Mouse (Mus musculus): ENCODE measurements around the gene Ebpl. TPM values are rescaled to one million over a fixed set of nuclear protein-coding genes. Genes with fewer than 3 reads are reported as not detected.

The Ebpl gene
- 7.5 and 8.8 TPM in 2 replicates for polyA plus RNA-seq (2015; fragmentation: Nextera tagmentation; extraction: Ambion mirVana)

DNA sequence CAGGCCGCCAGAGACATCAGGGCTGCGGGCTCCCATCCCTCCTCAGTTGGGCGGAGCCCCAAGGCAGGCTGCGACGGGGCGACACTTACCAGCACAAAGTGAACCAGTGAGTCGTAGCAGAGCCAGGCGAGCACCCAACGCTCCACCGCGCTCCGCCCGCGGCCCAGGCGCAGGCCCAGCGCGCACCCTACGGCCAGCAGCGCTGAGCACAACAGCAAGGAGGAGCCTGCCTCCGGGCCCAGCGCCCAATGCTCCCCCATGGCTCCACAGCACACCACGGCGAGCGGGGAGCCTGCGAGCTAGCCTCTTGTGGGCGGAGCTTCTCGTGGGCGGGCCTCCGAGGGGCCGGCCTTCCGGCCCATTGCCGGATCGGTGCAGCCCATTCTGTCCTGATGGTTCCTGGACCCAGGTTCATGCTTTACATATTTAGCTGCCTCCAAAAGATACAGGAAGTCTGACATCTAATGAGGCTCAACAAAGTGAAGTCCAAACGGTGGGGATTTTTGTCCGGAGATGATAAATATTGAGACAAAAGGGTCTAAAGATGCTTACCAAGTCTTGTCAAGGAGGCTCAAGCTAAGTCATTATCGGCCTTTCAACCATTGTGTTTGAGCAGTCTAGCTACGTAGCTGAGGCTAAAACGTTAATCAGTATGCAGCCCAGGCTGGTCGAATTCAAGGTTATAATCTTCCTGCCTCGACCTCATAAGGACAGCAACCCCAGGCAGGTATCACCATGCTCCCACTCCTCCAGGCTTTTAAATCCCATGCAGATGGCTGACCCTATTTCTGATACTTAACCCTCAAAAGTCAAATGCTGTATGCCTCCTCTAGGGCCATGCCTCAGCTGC, at the start of gene Ebpl:
Gene Ebpl (minus strand): TSS at position 309 of the 850 bp plus-strand sequence.
- H3K4me3 ChIP-seq (replicated peaks): peak within 1 kb of the TSS; percentile 70
- WGBS: 2% methylated on average over 40 of the region's 40 CpGs
- H3K4me1 ChIP-seq (replicated peaks): peaks cover 5% of the 10 kb centered on the region
- H3K9me3 ChIP-seq: no peaks in the 10 kb centered on the region
- peak; percentile 97 for ATAC-seq
- peak within 1 kb of the TSS; percentile 86 for H3K27ac ChIP-seq
- H3K36me3 ChIP-seq: no peaks in the 10 kb centered on the region
- H3K27me3 ChIP-seq (replicated peaks): no peaks in the 10 kb centered on the region
- peak within 1 kb of the TSS; percentile 67 for H3K4me2 ChIP-seq (replicated peaks)
- H3K9ac ChIP-seq: peak within 1 kb of the TSS; percentile 80

DNA sequence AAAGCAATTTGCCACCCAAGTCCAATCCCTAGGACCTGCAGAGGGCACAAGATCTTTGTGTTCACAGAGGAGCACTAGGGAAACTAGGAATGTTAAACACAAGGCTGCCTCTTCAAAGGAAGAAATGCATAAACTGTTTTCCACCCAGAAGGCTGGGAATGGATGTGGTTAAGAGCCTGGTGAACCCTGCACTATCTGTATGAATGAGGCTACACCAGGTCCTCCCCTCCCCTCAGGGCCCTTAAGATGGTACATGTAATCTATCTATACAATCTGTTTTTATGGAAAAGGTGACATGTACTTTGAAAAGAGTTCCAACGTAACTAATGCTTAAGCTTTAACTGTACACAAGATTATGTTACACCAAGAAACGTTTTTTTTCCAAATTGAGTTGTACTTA, 49.8 kb upstream of the Ebpl start:
- Histone ChIP-seq H3K27ac (no peak overlapping the region), H3K4me3 (replicated peaks) (no peak overlapping the region), H3K27me3 (replicated peaks) (no peaks in the 10 kb centered on the region), H3K4me1 (replicated peaks) (no peaks in the 10 kb centered on the region), H3K9ac (no peak overlapping the region), H3K9me3 (no peaks in the 10 kb centered on the region), H3K4me2 (replicated peaks) (no peak overlapping the region), H3K36me3 (no peaks in the 10 kb centered on the region)
- 52% methylated on average over 2 of the region's 2 CpGs for WGBS
- ATAC-seq: no peak

DNA sequence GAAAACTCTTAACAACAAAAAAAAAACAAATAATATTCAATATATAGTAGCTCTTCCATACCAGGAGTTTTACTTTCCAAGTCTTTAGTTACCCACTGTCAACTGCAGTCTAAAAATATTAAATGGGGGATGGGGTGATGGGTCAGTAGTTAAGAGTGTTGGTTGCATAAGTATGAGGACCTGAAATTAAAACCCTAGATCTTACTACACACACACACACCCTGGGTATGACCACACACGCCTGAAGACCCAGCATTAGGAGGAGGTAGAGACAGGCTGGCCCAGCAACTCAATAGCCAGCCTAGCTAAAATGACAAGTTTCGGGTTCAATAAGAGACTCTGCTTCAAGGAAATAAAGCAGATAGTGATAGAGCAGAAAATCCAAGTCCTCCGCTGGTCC, 46.8 kb upstream of the Ebpl start:
- no peak overlapping the region for H3K9ac ChIP-seq
- H3K9me3 ChIP-seq: no peaks in the 10 kb centered on the region
- H3K27me3 ChIP-seq (replicated peaks): no peaks in the 10 kb centered on the region
- ATAC-seq: no peak
- no peak overlapping the region for H3K27ac ChIP-seq
- H3K36me3 ChIP-seq: no peaks in the 10 kb centered on the region
- H3K4me1 ChIP-seq (replicated peaks): no peaks in the 10 kb centered on the region
- H3K4me3 ChIP-seq (replicated peaks): no peak overlapping the region
- 93% methylated on average over 3 of the region's 3 CpGs for WGBS
- no peak overlapping the region for H3K4me2 ChIP-seq (replicated peaks)

DNA sequence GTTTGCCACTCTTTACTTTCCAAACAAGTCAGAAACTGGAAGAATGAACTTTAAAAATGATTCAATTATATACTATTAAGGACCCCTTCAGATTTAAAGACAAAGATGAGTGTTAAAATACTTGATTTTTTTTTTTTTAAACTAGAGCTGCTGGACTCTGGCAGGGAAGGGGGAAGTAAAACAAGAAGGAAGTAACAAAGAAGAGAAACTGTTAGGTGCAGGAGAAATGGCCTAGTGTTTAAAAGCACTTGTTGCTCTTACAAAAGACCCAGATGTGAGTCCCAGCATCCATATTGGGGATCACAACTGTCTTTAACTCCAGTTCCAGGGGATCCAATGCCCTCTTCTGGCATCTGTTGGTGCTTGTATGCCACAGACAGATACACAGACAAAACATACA, 45.5 kb upstream of the Ebpl start:
- no peaks in the 10 kb centered on the region for H3K9me3 ChIP-seq
- no peaks in the 10 kb centered on the region for H3K27me3 ChIP-seq (replicated peaks)
- H3K27ac ChIP-seq: no peak overlapping the region
- H3K4me1 ChIP-seq (replicated peaks): no peaks in the 10 kb centered on the region
- H3K9ac ChIP-seq: no peak overlapping the region
- no peak overlapping the region for H3K4me3 ChIP-seq (replicated peaks)
- H3K4me2 ChIP-seq (replicated peaks): no peak overlapping the region
- ATAC-seq: no peak
- no peaks in the 10 kb centered on the region for H3K36me3 ChIP-seq

DNA sequence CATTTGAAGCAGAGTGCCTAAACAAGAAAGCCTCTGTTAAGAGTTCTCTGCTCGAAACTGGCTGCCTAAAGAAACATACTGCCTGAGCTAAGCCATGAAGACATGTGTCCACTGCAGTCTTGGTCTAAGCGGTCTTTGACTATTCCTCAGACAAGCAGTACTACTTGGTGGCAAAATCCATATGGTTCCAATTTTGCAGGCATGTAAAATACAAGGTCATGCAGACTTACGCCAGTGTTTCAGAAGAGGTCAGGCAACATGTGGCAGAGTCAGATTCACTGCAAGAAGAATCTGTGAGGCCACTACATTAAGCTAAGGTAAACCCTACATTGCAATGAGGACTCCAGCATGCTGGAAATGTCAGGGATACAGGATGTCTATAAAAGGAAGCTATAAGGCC, 44.7 kb upstream of the Ebpl start:
- H3K4me2 ChIP-seq (replicated peaks): no peak overlapping the region
- no peak overlapping the region for H3K4me3 ChIP-seq (replicated peaks)
- ATAC-seq: no peak
- WGBS: 91% methylated on average over 3 of the region's 3 CpGs
- H3K9ac ChIP-seq: no peak overlapping the region
- H3K4me1 ChIP-seq (replicated peaks): no peaks in the 10 kb centered on the region
- H3K9me3 ChIP-seq: no peaks in the 10 kb centered on the region
- no peaks in the 10 kb centered on the region for H3K27me3 ChIP-seq (replicated peaks)
- no peaks in the 10 kb centered on the region for H3K36me3 ChIP-seq
- H3K27ac ChIP-seq: no peak overlapping the region

DNA sequence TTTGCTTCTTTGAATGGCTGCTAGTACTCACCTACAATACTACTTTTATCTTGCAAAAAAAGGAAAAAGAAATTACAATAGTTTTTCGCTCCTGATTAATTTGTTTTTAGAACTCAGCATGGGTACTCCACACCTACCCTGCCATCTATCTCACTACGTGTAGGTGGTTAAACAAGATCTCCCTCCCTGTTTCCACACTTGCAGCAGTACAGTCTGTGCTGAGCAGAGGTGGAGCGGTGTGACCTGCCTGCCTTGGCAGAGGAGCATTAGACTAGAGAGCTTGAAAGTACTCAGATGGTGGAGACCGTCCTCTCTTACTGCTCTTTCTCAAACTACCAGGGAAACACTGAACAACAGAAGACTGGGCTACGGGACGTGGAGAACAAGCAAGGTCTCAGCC, 34.5 kb upstream of the Ebpl start:
- 83% methylated on average over 6 of the region's 6 CpGs for WGBS
- Histone ChIP-seq H3K4me2 (replicated peaks) (no peak overlapping the region), H3K36me3 (peaks cover 6% of the 10 kb centered on the region; the same call in 1 of the 2 replicates), H3K4me1 (replicated peaks) (no peaks in the 10 kb centered on the region), H3K9ac (no peak overlapping the region), H3K27me3 (replicated peaks) (no peaks in the 10 kb centered on the region), H3K4me3 (replicated peaks) (no peak overlapping the region), H3K9me3 (no peaks in the 10 kb centered on the region), H3K27ac (no peak overlapping the region)
- ATAC-seq: no peak

DNA sequence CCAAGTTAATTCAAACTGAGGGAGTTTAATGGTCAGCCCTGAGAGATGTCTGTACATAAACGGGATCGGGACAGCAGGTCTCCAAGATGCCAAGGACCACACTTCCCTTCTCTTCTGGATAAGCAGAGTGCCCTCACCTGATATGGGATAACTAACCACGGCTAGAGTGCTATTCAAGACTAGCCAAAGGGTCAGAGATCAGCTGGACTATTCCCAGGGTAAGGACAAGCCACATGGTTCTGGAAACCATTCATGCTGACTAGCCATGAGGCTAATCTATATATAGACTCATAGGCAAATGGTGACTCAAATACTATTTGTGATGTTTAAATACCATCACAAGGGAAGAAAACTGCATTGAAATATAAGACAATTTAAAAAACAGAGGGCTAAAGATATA, 30.3 kb upstream of the Ebpl start:
- H3K9me3 ChIP-seq: no peaks in the 10 kb centered on the region
- no peak overlapping the region for H3K27ac ChIP-seq
- no peaks in the 10 kb centered on the region for H3K36me3 ChIP-seq
- no peaks in the 10 kb centered on the region for H3K4me1 ChIP-seq (replicated peaks)
- H3K4me2 ChIP-seq (replicated peaks): no peak overlapping the region
- ATAC-seq: no peak
- H3K4me3 ChIP-seq (replicated peaks): no peak overlapping the region
- WGBS: 87% methylated on average over 3 of the region's 3 CpGs
- no peaks in the 10 kb centered on the region for H3K27me3 ChIP-seq (replicated peaks)
- no peak overlapping the region for H3K9ac ChIP-seq

DNA sequence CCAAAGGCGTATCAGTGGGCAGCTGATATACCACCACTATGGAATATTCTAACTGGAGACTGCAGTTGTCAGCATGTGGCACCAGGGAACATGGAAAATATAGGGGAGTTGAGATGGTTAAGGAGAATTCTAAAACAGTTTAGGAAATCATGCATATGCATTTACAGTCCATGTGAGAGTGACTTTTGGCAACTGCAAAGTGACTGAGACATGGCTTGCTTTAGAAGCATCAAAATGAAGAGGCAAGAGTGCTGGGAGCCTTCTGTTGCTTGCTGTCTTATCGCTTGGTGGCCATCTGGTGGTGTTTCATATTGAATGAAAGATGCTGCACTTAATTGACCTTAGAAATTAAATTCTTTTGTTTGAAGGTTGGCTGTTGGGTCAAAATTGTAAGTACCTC, 7.1 kb upstream of the Ebpl start:
- H3K4me1 ChIP-seq (replicated peaks): no peaks in the 10 kb centered on the region
- 92% methylated on average over 2 of the region's 2 CpGs for WGBS
- H3K9me3 ChIP-seq: no peaks in the 10 kb centered on the region
- no peaks in the 10 kb centered on the region for H3K27me3 ChIP-seq (replicated peaks)
- H3K36me3 ChIP-seq: peaks cover 5% of the 10 kb centered on the region; the same call in 1 of the 2 replicates
- no peak overlapping the region for H3K4me2 ChIP-seq (replicated peaks)
- no peak overlapping the region for H3K9ac ChIP-seq
- ATAC-seq: no peak
- H3K27ac ChIP-seq: no peak overlapping the region
- H3K4me3 ChIP-seq (replicated peaks): no peak overlapping the region

DNA sequence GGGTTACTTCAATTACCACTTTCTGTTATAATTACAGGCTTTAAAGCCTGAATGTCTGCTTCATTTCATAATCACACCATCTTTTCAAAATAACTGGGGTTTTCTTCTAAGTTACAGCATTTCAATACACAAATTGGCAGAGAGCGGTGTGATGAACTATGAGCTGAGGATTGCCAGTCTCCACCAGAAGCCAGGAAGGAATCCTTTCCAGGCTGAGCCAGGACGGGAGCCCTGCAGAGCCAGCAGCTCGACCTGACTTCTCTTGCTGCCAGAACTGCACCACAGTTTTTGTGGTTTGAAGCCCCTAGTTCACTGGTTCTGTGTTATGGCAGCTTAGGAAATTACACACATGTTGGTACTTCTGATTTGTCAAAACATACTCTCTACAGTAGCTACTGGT, 4.4 kb upstream of the Ebpl start:
- H3K4me1 ChIP-seq (replicated peaks): peaks cover 5% of the 10 kb centered on the region
- no peak overlapping the region for H3K4me3 ChIP-seq (replicated peaks)
- no peak overlapping the region for H3K9ac ChIP-seq
- 84% methylated on average over 3 of the region's 3 CpGs for WGBS
- no peak for ATAC-seq
- H3K36me3 ChIP-seq: peaks cover 5% of the 10 kb centered on the region; the same call in 1 of the 2 replicates
- no peak overlapping the region for H3K27ac ChIP-seq
- H3K4me2 ChIP-seq (replicated peaks): no peak overlapping the region
- no peaks in the 10 kb centered on the region for H3K27me3 ChIP-seq (replicated peaks)
- no peaks in the 10 kb centered on the region for H3K9me3 ChIP-seq

DNA sequence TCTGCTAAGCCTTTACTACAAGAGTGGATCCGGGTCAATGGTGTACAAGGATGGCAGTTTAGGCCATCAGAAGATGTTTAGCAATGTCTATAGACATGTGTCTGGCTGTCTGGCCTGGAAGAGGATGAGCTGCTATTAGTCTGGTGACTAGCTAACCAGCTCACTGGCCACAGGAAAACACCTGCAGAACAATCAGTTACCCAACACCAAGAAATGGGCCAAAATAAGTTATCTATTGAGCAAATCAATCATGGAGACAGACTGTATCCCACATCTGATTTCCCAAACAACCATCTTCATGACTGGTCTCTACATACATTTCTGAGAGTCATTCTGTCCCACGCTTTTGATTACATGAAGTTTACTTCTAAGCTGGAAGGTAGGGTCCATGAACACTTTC, 3.5 kb upstream of the Ebpl start:
- H3K4me1 ChIP-seq (replicated peaks): peaks cover 5% of the 10 kb centered on the region

DNA sequence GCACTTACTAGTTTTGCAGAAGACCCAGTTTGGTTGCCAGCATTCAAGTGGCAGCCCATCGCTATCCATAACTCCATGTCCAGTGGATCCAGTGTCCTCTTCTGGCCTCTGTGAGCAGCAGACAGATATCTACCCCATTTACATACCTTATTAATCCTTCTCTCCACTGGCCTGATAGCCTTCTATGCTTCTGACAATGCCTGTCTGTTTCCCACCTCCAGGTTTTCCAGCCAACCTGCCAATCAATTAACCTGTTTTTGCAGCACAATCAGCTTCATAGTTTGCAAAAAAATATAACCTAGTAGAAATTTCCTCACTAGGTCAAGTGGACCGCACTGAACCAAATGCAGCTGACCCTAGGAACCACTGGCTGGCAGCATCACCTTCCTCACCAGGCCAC, 2.0 kb upstream of the Ebpl start:
- Histone ChIP-seq H3K4me1 (replicated peaks) (peaks cover 5% of the 10 kb centered on the region), H3K9me3 (no peaks in the 10 kb centered on the region), H3K27me3 (replicated peaks) (no peaks in the 10 kb centered on the region), H3K9ac (no peak overlapping the region), H3K4me2 (replicated peaks) (no peak overlapping the region), H3K4me3 (replicated peaks) (no peak overlapping the region), H3K36me3 (peaks cover 3% of the 10 kb centered on the region; the same call in 1 of the 2 replicates), H3K27ac (no peak overlapping the region)
- no peak for ATAC-seq
- 94% methylated on average over 2 of the region's 2 CpGs for WGBS

More for the DNA sequence above, 3.5 kb upstream of the Ebpl start:
- Histone ChIP-seq H3K27me3 (replicated peaks) (no peaks in the 10 kb centered on the region), H3K36me3 (peaks cover 5% of the 10 kb centered on the region; the same call in 1 of the 2 replicates), H3K9me3 (no peaks in the 10 kb centered on the region), H3K9ac (no peak overlapping the region), H3K4me2 (replicated peaks) (no peak overlapping the region), H3K4me3 (replicated peaks) (no peak overlapping the region), H3K27ac (no peak overlapping the region)
- WGBS: 90% methylated on average over 2 of the region's 2 CpGs
- ATAC-seq: no peak

DNA sequence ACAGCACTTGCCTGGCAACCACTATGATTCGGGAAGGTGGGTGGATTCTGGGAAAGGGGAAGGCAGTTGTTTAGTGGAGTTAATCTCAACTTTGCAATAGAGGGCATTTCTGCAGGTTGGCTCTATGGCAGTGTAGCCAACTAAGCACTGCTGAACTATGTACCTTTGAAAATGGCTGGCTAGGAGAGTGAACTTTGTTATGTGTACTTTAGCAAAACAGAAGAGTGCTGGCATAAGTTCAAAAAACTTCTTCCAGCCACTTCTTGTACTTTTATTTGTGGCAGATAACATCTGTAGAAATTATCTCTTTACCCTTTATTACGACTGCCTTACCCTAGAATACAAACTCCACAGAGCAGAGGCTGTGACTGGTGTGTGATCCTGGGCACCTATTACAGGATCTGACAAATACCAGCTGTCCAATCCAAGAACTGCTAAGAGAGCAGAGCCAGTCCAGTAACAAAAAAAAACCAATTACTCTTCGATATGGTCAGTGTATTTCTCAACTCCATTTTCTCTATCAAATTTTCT, 807 bp upstream of the Ebpl start:
- H3K36me3 ChIP-seq: no peaks in the 10 kb centered on the region
- no peaks in the 10 kb centered on the region for H3K9me3 ChIP-seq
- no peak overlapping the region for H3K9ac ChIP-seq
- no peaks in the 10 kb centered on the region for H3K27me3 ChIP-seq (replicated peaks)
- peak; percentile 52 for ATAC-seq
- 38% methylated on average over 3 of the region's 3 CpGs for WGBS
- H3K4me1 ChIP-seq (replicated peaks): peaks cover 5% of the 10 kb centered on the region
- peak overlapping the region; percentile 70; the same call in 1 of the 2 replicates for H3K4me3 ChIP-seq (replicated peaks)
- peak overlapping the region; percentile 67 for H3K4me2 ChIP-seq (replicated peaks)
- peak overlapping the region; percentile 86 for H3K27ac ChIP-seq

All from intestine, embryonic 15.5 days (tissue).